Mouse (Mus musculus) megakaryocyte, embryonic 14.5 days (primary cell): ENCODE results near the gene Ablim1. TPM values are rescaled to one million over a fixed set of nuclear protein-coding genes. Genes with fewer than 3 reads are reported as not detected.

Experiments
- H3K27me3 ChIP-seq: replicated peaks from 2 replicates; pipeline ENCODE3; 2012; ENCODE audit warnings: inconsistent platforms
- H3K36me3 ChIP-seq: replicated peaks from 2 replicates; pipeline ENCODE3; 2012; ENCODE audit warnings: low read length, inconsistent platforms, mixed read lengths
- H3K4me1 ChIP-seq: 2 replicates; pipeline ENCODE4 v1.6.1; 2012; ENCODE audit warnings: inconsistent platforms
- H3K4me3 ChIP-seq: replicated peaks from 2 replicates; pipeline ENCODE3; 2012; ENCODE audit warnings: moderate library complexity, mild to moderate bottlenecking, inconsistent platforms
- H3K9me3 ChIP-seq: 2 replicates; pipeline ENCODE4 v1.6.1; 2012; ENCODE audit warnings: inconsistent platforms
- FLI1 ChIP-seq: IDR thresholded peaks from 2 replicates; pipeline ENCODE4 v1.6.1; 2012; ENCODE audit warnings: low read length, inconsistent platforms, mixed read lengths
- GATA1 ChIP-seq: IDR thresholded peaks from 3 replicates; pipeline ENCODE4 v1.6.1; 2012; ENCODE audit warnings: mixed read lengths, low read length, inconsistent platforms, borderline replicate concordance
- polyA plus RNA-seq: library from polyadenylated mRNA; stranded (reverse); fragments of >175 nt; gene quantifications from 2 replicates; pipeline ENCODE4 v1.2.3, GENCODE M21; 2012; ENCODE audit warnings: low replicate concordance; ENCODE audit not compliant: insufficient read depth

The Ablim1 gene
- polyA plus RNA-seq, 1 experiment, result 0.17 TPM

DNA sequence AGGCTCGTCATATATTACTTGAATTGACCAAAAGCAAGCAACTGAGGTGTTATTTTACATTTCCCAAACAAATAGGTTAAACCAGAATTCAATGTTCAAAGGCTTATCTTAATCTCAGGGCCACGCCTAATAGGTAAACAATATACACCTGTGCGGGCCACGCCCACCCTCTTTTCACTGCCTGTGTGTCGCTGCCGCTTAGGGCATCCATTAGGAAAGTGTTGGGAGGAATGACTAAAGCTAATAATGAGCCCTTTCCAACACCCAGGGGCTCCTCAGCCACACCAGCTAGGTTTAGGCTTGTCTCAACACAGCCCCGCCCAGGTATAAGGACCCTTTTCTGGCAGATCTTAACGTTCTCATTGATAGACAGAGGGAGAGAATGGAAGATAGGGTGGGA is 118.1 kb downstream of the Ablim1 start:
- no peak overlapping the region for H3K4me3 ChIP-seq
- H3K36me3 ChIP-seq, result no peaks in the 10 kb centered on the region
- no peaks in the 10 kb centered on the region for H3K9me3 ChIP-seq
- peaks cover 55% of the 10 kb centered on the region for H3K27me3 ChIP-seq
- peaks cover 7% of the 10 kb centered on the region for H3K4me1 ChIP-seq
- TF ChIP-seq FLI1 (no peak), GATA1 (no peak)

DNA sequence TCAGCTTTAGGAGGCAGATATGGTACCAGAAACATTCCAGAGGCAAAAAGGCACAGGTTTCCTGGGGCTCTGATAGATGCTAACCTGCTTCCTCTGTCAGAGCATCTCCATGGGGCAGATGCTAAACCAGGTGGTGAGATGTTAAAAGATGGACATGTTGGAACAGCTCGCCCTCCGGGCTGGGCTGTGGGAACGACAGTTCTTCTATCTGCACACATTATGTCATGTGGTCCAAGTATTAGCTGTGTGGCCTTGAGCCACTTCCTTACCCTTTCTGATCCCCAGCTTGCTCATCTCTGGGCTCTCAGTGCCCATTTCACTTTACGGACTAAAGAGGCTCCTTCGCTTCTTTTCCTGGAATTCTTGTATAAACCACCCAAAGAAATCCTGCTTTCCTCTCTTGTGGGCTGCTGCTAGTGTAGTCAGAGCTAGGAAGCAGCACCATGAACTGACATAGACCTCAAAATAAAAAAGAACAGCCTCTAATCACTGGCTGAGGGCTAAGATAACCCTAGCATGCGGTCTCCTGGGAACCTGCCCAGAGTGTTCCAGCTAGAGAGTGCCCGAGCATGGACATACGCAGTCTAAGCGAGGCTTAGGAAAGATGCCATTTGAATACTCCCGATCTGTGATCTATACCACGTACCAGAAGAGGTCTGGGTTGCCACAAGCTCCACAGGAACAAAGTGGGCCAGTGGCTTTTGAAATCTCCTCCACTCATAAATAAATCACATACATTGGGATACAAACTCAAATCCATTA is 119.4 kb downstream of the Ablim1 start:
- Histone ChIP-seq H3K36me3 (no peaks in the 10 kb centered on the region), H3K27me3 (peaks cover 51% of the 10 kb centered on the region), H3K9me3 (no peaks in the 10 kb centered on the region), H3K4me1 (peaks cover 7% of the 10 kb centered on the region), H3K4me3 (no peak overlapping the region)
- TF ChIP-seq FLI1 (no peak), GATA1 (no peak)

DNA sequence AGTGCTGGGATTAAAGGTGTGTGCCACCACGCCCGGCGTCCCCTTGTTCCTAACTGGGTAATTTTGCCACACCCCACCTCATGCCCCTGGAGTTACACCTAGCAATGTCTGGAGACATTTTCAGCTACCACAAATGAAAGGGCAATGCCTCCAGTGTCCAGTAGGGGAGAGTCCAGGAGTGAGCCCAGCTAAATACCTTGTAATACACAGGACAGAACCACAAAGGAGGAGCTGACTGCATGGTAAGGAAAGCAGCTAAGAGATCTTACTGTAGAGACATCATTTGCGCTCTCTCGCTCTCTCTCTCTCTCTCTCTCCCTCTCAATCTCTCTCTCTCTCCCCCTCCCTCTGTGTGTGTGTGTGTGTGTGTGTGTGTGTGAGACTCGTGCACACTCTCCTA is 120.8 kb downstream of the Ablim1 start:
- H3K4me3 ChIP-seq, result no peak overlapping the region
- TF ChIP-seq FLI1, result no peak
- no peak for TF ChIP-seq GATA1
- no peaks in the 10 kb centered on the region for H3K9me3 ChIP-seq
- H3K27me3 ChIP-seq, result peaks cover 51% of the 10 kb centered on the region
- H3K4me1 ChIP-seq, result peaks cover 7% of the 10 kb centered on the region
- no peaks in the 10 kb centered on the region for H3K36me3 ChIP-seq

DNA sequence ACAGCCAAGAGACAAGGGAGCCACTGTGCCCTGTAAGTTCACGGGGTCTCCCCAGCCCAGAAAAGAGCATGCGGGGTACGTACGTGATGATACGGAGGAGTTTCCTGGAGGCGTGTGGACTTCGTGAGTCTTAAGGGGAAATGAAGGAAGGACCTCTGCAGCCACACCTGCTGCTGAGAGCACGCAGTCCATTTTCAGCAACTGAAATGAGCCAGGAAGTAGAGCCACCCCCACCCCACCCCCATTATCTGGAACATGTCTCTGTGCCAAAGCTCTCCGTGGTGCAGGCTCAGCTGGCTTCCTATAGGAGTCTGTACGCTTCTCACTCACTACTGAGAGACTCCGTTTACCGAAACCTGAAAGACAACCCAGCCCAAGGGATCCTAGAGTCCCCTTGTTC is 121.3 kb downstream of the Ablim1 start:
- Histone ChIP-seq H3K36me3 (no peaks in the 10 kb centered on the region), H3K4me3 (no peak overlapping the region), H3K9me3 (no peaks in the 10 kb centered on the region), H3K4me1 (peaks cover 7% of the 10 kb centered on the region), H3K27me3 (peaks cover 46% of the 10 kb centered on the region)
- TF ChIP-seq FLI1 (no peak), GATA1 (no peak)

DNA sequence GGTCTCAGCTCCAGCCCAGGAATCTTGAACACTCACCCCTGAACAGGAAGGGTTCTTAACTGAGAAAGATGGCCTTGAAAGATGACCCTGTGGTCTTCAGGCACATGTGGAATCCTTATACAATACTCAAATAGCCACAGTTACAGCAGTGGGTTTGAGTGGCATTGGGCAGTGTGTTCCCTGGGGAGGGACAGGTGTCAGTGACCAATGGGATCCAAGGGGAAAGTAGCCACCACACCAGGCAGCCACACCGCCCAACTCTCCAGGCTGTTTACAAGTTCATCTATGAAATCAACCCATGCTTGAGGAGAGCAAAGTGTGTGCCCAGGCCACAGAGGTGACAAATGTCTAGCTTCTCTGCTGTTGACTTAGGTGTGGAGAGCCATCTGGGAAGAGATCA is 123.6 kb downstream of the Ablim1 start:
- Histone ChIP-seq H3K36me3 (no peaks in the 10 kb centered on the region), H3K9me3 (no peaks in the 10 kb centered on the region), H3K4me3 (no peak overlapping the region), H3K27me3 (peaks cover 31% of the 10 kb centered on the region), H3K4me1 (no peaks in the 10 kb centered on the region)
- no peak for TF ChIP-seq GATA1
- TF ChIP-seq FLI1, result no peak

DNA sequence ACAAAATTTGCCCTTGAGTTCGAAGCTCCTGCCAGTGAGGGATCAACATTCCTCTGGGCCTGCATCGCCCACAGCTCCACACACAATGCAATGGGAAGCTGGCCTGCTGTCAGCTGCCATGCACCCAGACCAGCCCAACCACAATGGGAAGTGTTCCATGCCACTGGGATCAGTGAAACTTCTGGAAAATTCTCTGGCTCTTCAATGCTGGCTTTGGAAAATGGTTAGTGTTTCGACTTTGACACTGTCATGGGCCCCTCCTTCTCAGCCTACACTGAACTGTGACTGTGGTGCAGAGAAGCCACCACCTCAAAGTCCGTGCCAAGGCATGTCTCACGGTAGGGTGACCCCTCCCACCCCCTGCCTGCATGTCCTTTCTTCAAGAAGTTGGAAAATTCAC is 125.3 kb downstream of the Ablim1 start:
- TF ChIP-seq FLI1, result no peak
- TF ChIP-seq GATA1, result no peak
- Histone ChIP-seq H3K4me1 (no peaks in the 10 kb centered on the region), H3K27me3 (peaks cover 15% of the 10 kb centered on the region), H3K36me3 (no peaks in the 10 kb centered on the region), H3K4me3 (no peak overlapping the region), H3K9me3 (no peaks in the 10 kb centered on the region)

GRCm38 (mm10) chr19:57188553-57188952 is 126.2 kb downstream of the Ablim1 start:
- H3K9me3 ChIP-seq, result no peaks in the 10 kb centered on the region
- no peak for TF ChIP-seq FLI1
- TF ChIP-seq GATA1, result no peak
- no peak overlapping the region for H3K4me3 ChIP-seq
- no peaks in the 10 kb centered on the region for H3K4me1 ChIP-seq
- H3K27me3 ChIP-seq, result peaks cover 18% of the 10 kb centered on the region
- no peaks in the 10 kb centered on the region for H3K36me3 ChIP-seq

DNA sequence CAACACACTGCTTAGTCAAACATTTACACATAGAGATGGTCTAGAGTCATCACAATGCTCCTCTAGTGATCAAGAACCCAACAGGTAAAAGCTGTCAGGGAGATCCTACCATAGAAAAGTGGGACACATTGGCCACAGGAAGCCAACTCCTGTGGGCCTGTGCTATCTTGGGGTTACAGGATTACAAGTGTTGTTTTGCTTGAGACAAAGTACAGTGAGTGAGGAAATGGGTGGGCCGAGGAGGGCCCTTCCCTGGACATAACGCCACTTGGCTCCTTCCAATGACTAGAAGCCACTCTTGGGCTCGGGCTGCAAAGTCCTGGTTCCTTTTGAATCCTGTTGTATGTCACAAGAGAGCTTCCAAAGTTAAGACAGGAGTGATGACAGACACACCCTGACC is 129.7 kb downstream of the Ablim1 start:
- TF ChIP-seq GATA1 (no peak), FLI1 (no peak)
- peaks cover 36% of the 10 kb centered on the region for H3K27me3 ChIP-seq
- no peaks in the 10 kb centered on the region for H3K9me3 ChIP-seq
- no peak overlapping the region for H3K4me3 ChIP-seq
- H3K36me3 ChIP-seq, result no peaks in the 10 kb centered on the region
- H3K4me1 ChIP-seq, result peaks cover 8% of the 10 kb centered on the region

DNA sequence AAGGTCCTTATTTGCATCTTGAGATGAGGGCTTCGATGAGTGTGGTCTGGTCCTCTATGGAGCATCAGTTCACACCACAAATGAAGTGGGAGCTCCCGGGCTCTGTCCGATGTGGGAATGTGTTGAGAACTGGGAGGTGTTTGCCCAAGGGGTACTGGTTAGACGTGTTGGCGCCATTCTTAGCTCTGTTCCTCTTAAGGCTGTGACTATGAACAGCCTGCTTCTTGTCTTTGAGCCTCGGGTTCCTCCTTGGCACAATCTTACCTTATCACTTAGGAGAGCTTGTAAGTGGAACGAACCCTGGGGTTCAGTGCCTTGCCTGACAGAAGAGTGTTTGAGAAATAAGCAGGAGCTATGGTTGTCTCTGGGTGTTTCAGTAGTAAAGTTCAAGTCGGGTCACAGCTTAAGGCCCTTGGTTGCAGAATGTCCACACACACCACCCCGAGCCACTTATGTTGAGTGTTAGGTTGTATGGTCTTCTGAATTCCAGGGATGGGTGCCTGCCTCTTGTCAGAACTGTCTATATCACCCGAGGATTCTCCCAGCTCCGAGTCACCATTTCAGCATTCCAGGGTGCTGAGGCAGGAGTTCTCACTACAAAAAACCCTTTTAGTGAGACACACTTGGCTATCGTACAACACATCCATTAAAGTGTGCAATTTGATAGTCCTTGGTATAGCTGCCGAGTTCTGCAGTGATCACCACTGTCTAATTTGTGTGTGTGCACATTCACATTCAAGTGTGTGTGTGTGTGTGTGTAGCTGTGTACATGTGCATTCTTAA is 131.6 kb downstream of the Ablim1 start:
- Histone ChIP-seq H3K36me3 (no peaks in the 10 kb centered on the region), H3K4me3 (no peak overlapping the region), H3K27me3 (peaks cover 42% of the 10 kb centered on the region), H3K9me3 (no peaks in the 10 kb centered on the region), H3K4me1 (peaks cover 10% of the 10 kb centered on the region)
- TF ChIP-seq FLI1 (no peak), GATA1 (no peak)
